Mouse (Mus musculus) ES-E14 (cell line): ENCODE results near the gene Flywch2. TPM values are rescaled to one million over a fixed set of nuclear protein-coding genes. Genes with fewer than 3 reads are reported as not detected.

ENCODE experiments used
- DNase-seq: peaks from one replicate; pipeline ENCODE4 v3.0.0-alpha.2; 2013; ENCODE audit warnings: low read depth, low spot score
- H3K27ac ChIP-seq: 2 replicates; pipeline ENCODE4 v1.5.1; 2012; ENCODE audit warnings: low read depth, mild to moderate bottlenecking, low read length, moderate library complexity, mixed read lengths; ENCODE audit not compliant: poor library complexity, insufficient read depth, severe bottlenecking
- H3K36me3 ChIP-seq: 2 replicates; pipeline ENCODE4 v1.6.1; 2012; ENCODE audit warnings: mild to moderate bottlenecking, low read length, moderate library complexity, mixed read lengths; ENCODE audit not compliant: control insufficient read depth, poor library complexity, insufficient read depth, severe bottlenecking
- H3K4me1 ChIP-seq, 2 experiments: fragments of 150-350 bp in 1 of 2; sonication (generic) in 1 of 2; 2 replicates each; pipeline ENCODE4 v1.6.1; 2012; ENCODE audit warnings: low read length in 2 of 2, mild to moderate bottlenecking in 1 of 2, mixed read lengths in 1 of 2; ENCODE audit not compliant: control insufficient read depth in 2 of 2, insufficient read depth in 2 of 2, poor library complexity in 1 of 2
- H3K4me3 ChIP-seq, 2 experiments: fragments of 150-350 bp in 1 of 2; sonication (generic) in 1 of 2; 2 replicates each; pipeline ENCODE4 v1.5.1; 2012; ENCODE audit warnings: low read length in 2 of 2, low read depth in 1 of 2, mild to moderate bottlenecking in 1 of 2, mixed read lengths in 1 of 2; ENCODE audit not compliant: insufficient read depth in 1 of 2, poor library complexity in 1 of 2, severe bottlenecking in 1 of 2
- H3K9ac ChIP-seq: 2 replicates; pipeline ENCODE4 v1.6.1; 2012; ENCODE audit warnings: low read depth, mild to moderate bottlenecking, low read length, mixed read lengths; ENCODE audit not compliant: poor library complexity, insufficient read depth, severe bottlenecking
- H3K9me3 ChIP-seq: fragments of 150-350 bp; sonication (generic); 2 replicates; pipeline ENCODE4 v1.6.1; 2012; ENCODE audit warnings: low read depth, mild to moderate bottlenecking, low read length; ENCODE audit not compliant: control insufficient read depth, insufficient read depth
- CHD2 ChIP-seq: IDR thresholded peaks from 2 replicates; pipeline ENCODE4 v1.6.1; 2014; ENCODE audit warnings: mild to moderate bottlenecking, low read depth, low read length, inconsistent platforms
- HCFC1 ChIP-seq: IDR thresholded peaks from 2 replicates; pipeline ENCODE4 v1.6.1; 2012; ENCODE audit warnings: low read length, inconsistent platforms, borderline replicate concordance; ENCODE audit not compliant: insufficient read depth
- MAFK ChIP-seq: IDR thresholded peaks from 2 replicates; pipeline ENCODE4 v1.6.1; 2014; ENCODE audit warnings: mild to moderate bottlenecking, low read depth, low read length, inconsistent platforms; ENCODE audit not compliant: insufficient read depth
- ZC3H11A ChIP-seq: IDR thresholded peaks from 2 replicates; pipeline ENCODE4 v1.6.1; 2012; ENCODE audit warnings: low read depth, mild to moderate bottlenecking, inconsistent platforms, low read length, borderline replicate concordance
- ZNF384 ChIP-seq: IDR thresholded peaks from 2 replicates; pipeline ENCODE4 v1.6.1; 2012; ENCODE audit warnings: low read depth, low read length, inconsistent platforms
- in situ Hi-C, 2 experiments: fragments of 600-800 bp; cut with MboI; formaldehyde crosslinking; loops; one replicate each; pipeline ENCODE4 v1.15.1; 2025; ENCODE audit warnings: low sequenced_read_pairs in 2 of 2, inconsistent platforms in 1 of 2; ENCODE audit not compliant: unreplicated experiment in 2 of 2
- total RNA-seq: library from RNA; depleted of rRNA; stranded (reverse); fragments of 300-350 nt; gene quantifications from 2 replicates; pipeline ENCODE4 v1.2.3, GENCODE M21; 2012

Flywch2 gene
- total RNA-seq, 1 experiment = 8.0 TPM

GRCm38 (mm10) chr17:23825591-23825990 is 39.7 kb upstream of the Flywch2 start:
- in situ Hi-C loops = no loop called here
- Histone ChIP-seq H3K4me1 (peaks cover 0 to 23% of the 10 kb centered on the region in 2 experiments; a peak in 2 of 4 replicates), H3K36me3 (peaks cover 54% of the 10 kb centered on the region), H3K4me3 (no peak overlapping the region), H3K9ac (no peak overlapping the region), H3K27ac (no peak overlapping the region), H3K9me3 (no peaks in the 10 kb centered on the region)
- no peak for TF ChIP-seq CHD2
- TF ChIP-seq HCFC1 = no peak
- no peak for TF ChIP-seq ZNF384
- TF ChIP-seq ZC3H11A = no peak
- TF ChIP-seq MAFK = no peak
- DNase-seq = no peak

- TF ChIP-seq HCFC1 (no peak), MAFK (no peak), ZNF384 (no peak), ZC3H11A (no peak), CHD2 (no peak)
- Histone ChIP-seq H3K27ac (no peak overlapping the region), H3K36me3 (peaks cover 74% of the 10 kb centered on the region), H3K9ac (no peak overlapping the region), H3K4me1 (peaks cover 0 to 23% of the 10 kb centered on the region in 2 experiments; a peak in 1 of 4 replicates), H3K9me3 (peaks cover 9% of the 10 kb centered on the region; the same call in 1 of the 2 replicates), H3K4me3 (no peak overlapping the region)
- in situ Hi-C loops = no loop called here
- no peak for DNase-seq
These were observed 37.7 kb upstream of the Flywch2 start for GRCm38 (mm10) chr17:23823614-23824013.

GRCm38 (mm10) chr17:23823018-23823417 is 37.1 kb upstream of the Flywch2 start:
- peaks cover 80% of the 10 kb centered on the region for H3K36me3 ChIP-seq
- peak overlapping the region in 1 of 2 experiments; percentile 42; a peak in 2 of 4 replicates for H3K4me3 ChIP-seq
- no peak overlapping the region for H3K27ac ChIP-seq
- in situ Hi-C loops = no loop called here
- peaks cover 0 to 23% of the 10 kb centered on the region in 2 experiments; a peak in 1 of 4 replicates for H3K4me1 ChIP-seq
- peaks cover 12% of the 10 kb centered on the region; the same call in 1 of the 2 replicates for H3K9me3 ChIP-seq
- no peak for DNase-seq
- no peak overlapping the region for H3K9ac ChIP-seq
- no peak for TF ChIP-seq ZC3H11A
- no peak for TF ChIP-seq ZNF384
- no peak for TF ChIP-seq MAFK
- no peak for TF ChIP-seq CHD2

- peaks cover 0 to 23% of the 10 kb centered on the region in 2 experiments; a peak in 1 of 4 replicates for H3K4me1 ChIP-seq
- peaks cover 21% of the 10 kb centered on the region for H3K9me3 ChIP-seq
- H3K4me3 ChIP-seq = peak overlapping the region in 1 of 2 experiments; percentile 15; a peak in 2 of 4 replicates
- no peak overlapping the region for H3K9ac ChIP-seq
- in situ Hi-C loops = no loop called here
- H3K36me3 ChIP-seq = peaks cover 84% of the 10 kb centered on the region
- TF ChIP-seq CHD2 (no peak), ZC3H11A (no peak), MAFK (no peak), ZNF384 (no peak), HCFC1 (no peak)
- H3K27ac ChIP-seq = peak overlapping the region; percentile 14; the same call in 1 of the 2 replicates
- no peak for DNase-seq
These were observed 36.2 kb upstream of the Flywch2 start for GRCm38 (mm10) chr17:23822094-23822493.
